Mouse (Mus musculus): ENCODE measurements around the gene Tspan15.

DNA sequence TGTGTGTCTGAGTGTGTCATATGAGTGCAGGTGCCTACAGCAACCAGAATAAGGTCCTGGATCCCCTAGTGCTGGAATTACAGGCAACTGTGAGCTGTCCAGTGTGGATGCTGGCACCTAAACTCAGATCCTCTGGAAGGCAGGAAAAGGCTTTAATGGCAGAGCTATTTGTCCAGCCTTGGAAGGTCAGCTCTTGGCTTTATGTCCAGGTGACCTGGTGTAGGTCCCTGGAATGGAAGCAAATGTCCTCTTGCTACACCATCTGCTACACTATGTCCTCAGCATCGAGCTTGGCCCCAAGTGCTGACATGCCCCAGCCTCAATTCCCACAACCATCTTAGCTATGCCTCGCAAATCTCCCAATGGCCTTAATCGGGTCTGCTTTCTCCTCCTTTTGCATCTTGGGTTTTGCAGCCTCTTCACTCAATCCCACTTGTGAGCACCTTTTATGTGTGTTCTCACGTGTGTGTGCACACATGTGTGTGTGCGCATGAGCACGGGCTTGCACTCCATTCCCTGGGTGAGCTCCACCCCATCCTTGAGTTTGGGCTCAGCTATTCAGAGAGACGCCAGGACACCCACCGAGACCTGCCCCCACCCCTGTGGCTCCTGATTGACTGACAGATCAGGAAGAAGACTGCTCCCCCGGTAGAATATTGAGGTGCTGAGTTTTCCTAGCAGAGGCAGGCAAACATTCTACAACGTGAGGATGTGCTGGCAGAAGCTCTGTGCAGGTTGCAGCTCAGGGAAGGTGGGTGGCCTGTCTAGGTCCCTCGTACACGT is 83.4 kb downstream of the Tspan15 start:
- TF ChIP-seq POLR2A (IDR thresholded peaks at IDR 0.05; ENCODE audit: borderline replicate concordance, low read depth, low read length) (no peak), CTCF (IDR thresholded peaks at IDR 0.05; ENCODE audit: low read depth, low read length) (no peak)

Data from bone marrow macrophage, adult 2 months (primary cell).